Mouse (Mus musculus): Measurements from ENCODE around the gene Sulf2.

- no peak for TF ChIP-seq CTCF (IDR thresholded peaks at IDR 0.05; ENCODE audit: extremely low read depth, insufficient read depth, insufficient read length, insufficient replicate concordance)
- TF ChIP-seq POLR2A (IDR thresholded peaks at IDR 0.05; ENCODE audit: low read depth, low read length) = no peak
These were observed 76.2 kb downstream of the Sulf2 start for GRCm38 (mm10) chr2:166079231-166079630.

Measured in spleen, adult 2 months (tissue).